Mouse (Mus musculus) hindbrain, embryonic 16.5 days (tissue): ENCODE measurements at regions not wholly inside any gene's neighbourhood (a gene's known extent, or its start where the extent isn't known, plus 50 kb on each side); places are given as distances from the start of the nearest gene placed in this dataset.

Experiments
- ATAC-seq: fragments of 200-750 bp; cut with Nextera tagmentation; 2 replicates; pipeline ENCODE4 v1.8.0; 2017; ENCODE audit warnings: moderate TSS enrichment, moderate library complexity
- H3K27ac ChIP-seq: fragments of 300-500 bp; sonication (generic); 2 replicates; pipeline ENCODE4 v1.5.1; 2014; ENCODE audit warnings: low read depth, mild to moderate bottlenecking, control low read depth, low read length, moderate library complexity
- H3K27me3 ChIP-seq: fragments of 300-500 bp; sonication (generic); replicated peaks from 2 replicates; pipeline ENCODE4 v1.6.1; 2014; ENCODE audit warnings: low read length; ENCODE audit not compliant: control insufficient read depth, insufficient read depth
- H3K36me3 ChIP-seq: fragments of 300-500 bp; sonication (generic); 2 replicates; pipeline ENCODE4 v1.6.1; 2014; ENCODE audit warnings: mild to moderate bottlenecking, low read length, moderate library complexity, mixed read lengths; ENCODE audit not compliant: control insufficient read depth, insufficient read depth
- H3K4me1 ChIP-seq: fragments of 300-500 bp; sonication (generic); 2 replicates; pipeline ENCODE4 v1.6.1; 2014; ENCODE audit warnings: low read depth, low read length; ENCODE audit not compliant: control insufficient read depth, insufficient read depth
- H3K4me2 ChIP-seq: fragments of 300-500 bp; sonication (generic); 2 replicates; pipeline ENCODE4 v1.6.1; 2014; ENCODE audit warnings: mild to moderate bottlenecking, low read length, control low read depth, moderate library complexity
- H3K4me3 ChIP-seq: fragments of 300-500 bp; sonication (generic); 2 replicates; pipeline ENCODE4 v1.5.1; 2014; ENCODE audit warnings: mild to moderate bottlenecking, low read length, control low read depth, moderate library complexity
- H3K9ac ChIP-seq: fragments of 300-500 bp; sonication (generic); 2 replicates; pipeline ENCODE4 v1.6.1; 2014; ENCODE audit warnings: low read depth, mild to moderate bottlenecking, control low read depth, low read length, moderate library complexity
- H3K9me3 ChIP-seq: fragments of 300-500 bp; sonication (generic); 2 replicates; pipeline ENCODE4 v1.6.1; 2014; ENCODE audit warnings: mild to moderate bottlenecking, low read length, moderate library complexity; ENCODE audit not compliant: control insufficient read depth
- WGBS: fragments of 180-500 bp; shearing (Covaris S2); extraction: QIAGEN DNeasy Blood & Tissue Kit; methylation state at CpG from one replicate; pipeline ENCODE4 v1.1.7; 2014; 5-methylcytosine and 5-hydroxymethylcytosine counted together

- no peaks in the 10 kb centered on the region for H3K9me3 ChIP-seq
- ATAC-seq, result no peak
These were observed 113.6 kb downstream of the Tmem30b start for GRCm38 (mm10) chr12:73432546-73432945.

GRCm38 (mm10) chr12:73428171-73428570, 118.0 kb downstream of the Tmem30b start:
- Histone ChIP-seq H3K9ac (no peak overlapping the region), H3K36me3 (no peaks in the 10 kb centered on the region), H3K9me3 (no peaks in the 10 kb centered on the region), H3K4me2 (no peak overlapping the region), H3K27me3 (no peaks in the 10 kb centered on the region), H3K4me3 (no peak overlapping the region), H3K27ac (no peak overlapping the region), H3K4me1 (no peaks in the 10 kb centered on the region)
- WGBS, result 69% methylated on average over 12 of the region's 12 CpGs
- no peak for ATAC-seq

More at GRCm38 (mm10) chr12:73432546-73432945, 113.6 kb downstream of the Tmem30b start:
- no peak overlapping the region for H3K27ac ChIP-seq
- no peaks in the 10 kb centered on the region for H3K4me1 ChIP-seq
- H3K9ac ChIP-seq, result no peak overlapping the region
- no peak overlapping the region for H3K4me2 ChIP-seq
- H3K36me3 ChIP-seq, result no peaks in the 10 kb centered on the region
- H3K27me3 ChIP-seq, result no peaks in the 10 kb centered on the region
- no peak overlapping the region for H3K4me3 ChIP-seq
- WGBS, result 86% methylated on average over 5 of the region's 5 CpGs

GRCm38 (mm10) chr12:73424814-73425213, 121.4 kb downstream of the Tmem30b start:
- H3K4me1 ChIP-seq, result no peaks in the 10 kb centered on the region
- no peak overlapping the region for H3K9ac ChIP-seq
- ATAC-seq, result no peak
- H3K9me3 ChIP-seq, result no peaks in the 10 kb centered on the region
- H3K27ac ChIP-seq, result no peak overlapping the region
- H3K4me3 ChIP-seq, result no peak overlapping the region
- no peak overlapping the region for H3K4me2 ChIP-seq
- H3K27me3 ChIP-seq, result no peaks in the 10 kb centered on the region
- H3K36me3 ChIP-seq, result no peaks in the 10 kb centered on the region
- WGBS, result 81% methylated on average over 7 of the region's 7 CpGs

- no peak overlapping the region for H3K9ac ChIP-seq
- H3K27ac ChIP-seq, result no peak overlapping the region
- H3K27me3 ChIP-seq, result no peaks in the 10 kb centered on the region
- H3K4me1 ChIP-seq, result peaks cover 11% of the 10 kb centered on the region
- no peaks in the 10 kb centered on the region for H3K36me3 ChIP-seq
- H3K9me3 ChIP-seq, result no peaks in the 10 kb centered on the region
- no peak overlapping the region for H3K4me3 ChIP-seq
- WGBS, result 95% methylated on average over 3 of the region's 3 CpGs
- H3K4me2 ChIP-seq, result no peak overlapping the region
- no peak for ATAC-seq
These were observed 129.1 kb downstream of the Tmem30b start for GRCm38 (mm10) chr12:73417101-73417500.

- Histone ChIP-seq H3K4me3 (no peak overlapping the region), H3K36me3 (no peaks in the 10 kb centered on the region), H3K27me3 (no peaks in the 10 kb centered on the region), H3K4me2 (no peak overlapping the region), H3K4me1 (peaks cover 11% of the 10 kb centered on the region), H3K9me3 (no peaks in the 10 kb centered on the region), H3K9ac (no peak overlapping the region), H3K27ac (no peak overlapping the region; the same call in 1 of the 2 replicates)
- ATAC-seq, result peak; percentile 82
- 40% methylated on average over 16 of the region's 16 CpGs for WGBS
These were observed 129.8 kb downstream of the Tmem30b start for GRCm38 (mm10) chr12:73416367-73416897.

GRCm38 (mm10) chr12:73415856-73416366, 129.3 kb downstream of the Slc38a6 start:
- H3K9ac ChIP-seq, result no peak overlapping the region
- no peak overlapping the region for H3K4me3 ChIP-seq
- peaks cover 11% of the 10 kb centered on the region for H3K4me1 ChIP-seq
- ATAC-seq, result peak; percentile 58
- no peaks in the 10 kb centered on the region for H3K9me3 ChIP-seq
- 54% methylated on average over 7 of the region's 7 CpGs for WGBS
- no peak overlapping the region for H3K4me2 ChIP-seq
- H3K27ac ChIP-seq, result no peak overlapping the region
- H3K36me3 ChIP-seq, result no peaks in the 10 kb centered on the region
- no peaks in the 10 kb centered on the region for H3K27me3 ChIP-seq

- Histone ChIP-seq H3K4me1 (peaks cover 18% of the 10 kb centered on the region), H3K36me3 (no peaks in the 10 kb centered on the region), H3K4me3 (no peak overlapping the region), H3K27me3 (no peaks in the 10 kb centered on the region), H3K4me2 (peak overlapping the region; percentile 25), H3K9ac (no peak overlapping the region), H3K9me3 (no peaks in the 10 kb centered on the region), H3K27ac (no peak overlapping the region)
- ATAC-seq, result peak; percentile 59; the same call in 1 of the 2 replicates
- 26% methylated on average over 15 of the region's 15 CpGs for WGBS
These were observed 127.0 kb downstream of the Slc38a6 start for GRCm38 (mm10) chr12:73413439-73414196.

GRCm38 (mm10) chr12:73412500-73412899, 125.9 kb downstream of the Slc38a6 start:
- WGBS, result 85% methylated on average over 4 of the region's 4 CpGs
- Histone ChIP-seq H3K36me3 (no peaks in the 10 kb centered on the region), H3K9me3 (no peaks in the 10 kb centered on the region), H3K4me3 (no peak overlapping the region), H3K27me3 (no peaks in the 10 kb centered on the region), H3K4me1 (peaks cover 18% of the 10 kb centered on the region), H3K27ac (no peak overlapping the region), H3K4me2 (no peak overlapping the region), H3K9ac (no peak overlapping the region)
- no peak for ATAC-seq

GRCm38 (mm10) chr12:73410924-73411323, 124.3 kb downstream of the Slc38a6 start:
- Histone ChIP-seq H3K9ac (no peak overlapping the region), H3K4me3 (no peak overlapping the region), H3K4me1 (peaks cover 18% of the 10 kb centered on the region), H3K27me3 (no peaks in the 10 kb centered on the region), H3K9me3 (no peaks in the 10 kb centered on the region), H3K4me2 (no peak overlapping the region), H3K27ac (no peak overlapping the region), H3K36me3 (no peaks in the 10 kb centered on the region)
- ATAC-seq, result no peak
- WGBS, result 66% methylated on average over 7 of the region's 7 CpGs
